Mouse (Mus musculus): Measurements from ENCODE around the gene Umodl1.

DNA sequence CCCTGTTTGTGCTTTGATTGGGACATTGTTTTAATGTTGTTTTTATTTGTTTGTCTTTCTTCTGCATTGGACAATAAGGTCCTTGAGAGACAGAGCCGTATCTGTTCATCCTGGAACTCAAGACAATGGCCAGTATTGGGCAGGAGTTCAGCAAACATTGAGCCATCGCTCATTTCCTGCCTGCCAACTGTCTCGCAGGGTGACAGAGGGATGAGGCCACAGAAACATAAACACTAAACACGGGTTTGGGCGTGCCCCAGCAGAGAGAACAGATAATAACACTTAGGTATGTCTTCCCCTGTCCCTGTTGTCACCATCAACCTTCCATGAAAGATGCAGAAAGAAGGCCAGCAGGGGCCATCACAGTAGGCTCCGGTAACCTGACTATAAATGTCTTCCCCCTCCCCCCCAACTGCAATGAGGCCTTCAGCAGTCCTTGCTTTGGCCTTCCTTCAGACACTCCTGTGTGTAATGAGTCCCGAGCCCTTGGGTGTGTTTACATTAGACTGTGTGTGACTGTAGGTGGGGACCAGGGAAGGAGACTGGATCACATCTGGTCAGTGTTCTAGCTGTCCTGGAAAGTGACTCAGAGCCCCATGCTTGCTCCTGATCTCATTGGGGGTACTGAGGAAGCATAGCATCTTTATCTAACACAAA, 69.8 kb downstream of the Umodl1 start:
- TF ChIP-seq CEBPB (IDR thresholded peaks at IDR 0.05; ENCODE audit: insufficient read depth, poor library complexity, severe bottlenecking) (no peak), POLR2AphosphoS2 (IDR thresholded peaks at IDR 0.05; ENCODE audit: insufficient read length, low read depth) (no peak), POLR2A (IDR thresholded peaks at IDR 0.05; ENCODE audit: insufficient read length, low read depth) (no peak), TCF12 (IDR thresholded peaks at IDR 0.05; ENCODE audit: insufficient read depth, poor library complexity, severe bottlenecking) (no peak), SRF (IDR thresholded peaks at IDR 0.05; ENCODE audit: control insufficient read depth, insufficient read length, low read depth) (no peak)
